Mouse (Mus musculus) embryo, embryonic 10 days (tissue): Measurements from ENCODE around the gene Eif4a1.
A peak's percentile ranks its signal among the peaks of the same experiment; 100 is the strongest.
"Not testable (repeated sequence)": the region's sequence is repeated elsewhere in the genome, so short reads cannot be mapped to it uniquely, and the experiment has no call there.

ENCODE experiments used
- DNase-seq: peaks from one replicate; pipeline ENCODE4 v3.0.0-alpha.2; 2015; ENCODE audit warnings: low spot score

Eif4a1 gene

GRCm38 (mm10) chr11:69672211-69672706 is at the start of gene Eif4a1:
Eif4a1 (minus strand) TSS chr11:69672423.
- DNase-seq, result peak; percentile 100

- no peak for DNase-seq
These were observed 48.6 kb upstream of the Eif4a1 start for GRCm38 (mm10) chr11:69720852-69721251.

- no peak for DNase-seq
These were observed 47.2 kb upstream of the Eif4a1 start for GRCm38 (mm10) chr11:69719423-69719822.

GRCm38 (mm10) chr11:69718661-69719060 is 46.4 kb upstream of the Eif4a1 start:
- peak; percentile 51 for DNase-seq

GRCm38 (mm10) chr11:69716953-69717352 is 44.7 kb upstream of the Eif4a1 start:
- no peak for DNase-seq

GRCm38 (mm10) chr11:69715929-69716328 is 43.7 kb upstream of the Eif4a1 start:
- DNase-seq, result peak; percentile 73

GRCm38 (mm10) chr11:69715482-69715881 is 43.3 kb upstream of the Eif4a1 start:
- peak; percentile 45 for DNase-seq

GRCm38 (mm10) chr11:69714636-69715329 is 42.6 kb upstream of the Eif4a1 start:
- peak; percentile 71 for DNase-seq

GRCm38 (mm10) chr11:69712954-69713672 is 40.9 kb upstream of the Eif4a1 start:
- DNase-seq, result peak; percentile 40

GRCm38 (mm10) chr11:69711082-69711481 is 38.9 kb upstream of the Eif4a1 start:
- DNase-seq, result no peak

- DNase-seq, result no peak
These were observed 38.2 kb upstream of the Eif4a1 start for GRCm38 (mm10) chr11:69710470-69710869.

GRCm38 (mm10) chr11:69709554-69710446 is 37.6 kb upstream of the Eif4a1 start:
- DNase-seq, result no peak

- no peak for DNase-seq
These were observed 36.5 kb upstream of the Eif4a1 start for GRCm38 (mm10) chr11:69708614-69709265.

GRCm38 (mm10) chr11:69707873-69708381 is 35.7 kb upstream of the Eif4a1 start:
- no peak for DNase-seq

- no peak for DNase-seq
These were observed 35.2 kb upstream of the Eif4a1 start for GRCm38 (mm10) chr11:69707480-69707847.

- no peak for DNase-seq
These were observed 34.7 kb upstream of the Eif4a1 start for GRCm38 (mm10) chr11:69706775-69707479.

GRCm38 (mm10) chr11:69704613-69705010 is 32.4 kb upstream of the Eif4a1 start:
- DNase-seq, result no peak

- DNase-seq, result no peak
These were observed 31.8 kb upstream of the Eif4a1 start for GRCm38 (mm10) chr11:69703814-69704612.

- not testable (repeated sequence) for DNase-seq
These were observed 31.2 kb upstream of the Eif4a1 start for GRCm38 (mm10) chr11:69703381-69703780.

- not testable (repeated sequence) for DNase-seq
These were observed 30.7 kb upstream of the Eif4a1 start for GRCm38 (mm10) chr11:69702886-69703285.
